Mouse (Mus musculus) erythroblast, embryonic 14.5 days (primary cell): ENCODE results near the gene Spi1.

ENCODE experiments used
- GATA1 ChIP-seq: IDR thresholded peaks from 2 replicates; pipeline ENCODE4 v1.6.1; 2012; ENCODE audit warnings: low read length, inconsistent platforms, mixed read lengths
- TAL1 ChIP-seq: IDR thresholded peaks from 3 replicates; pipeline ENCODE4 v1.6.1; 2012; ENCODE audit warnings: low read length, inconsistent platforms, mixed read lengths

DNA sequence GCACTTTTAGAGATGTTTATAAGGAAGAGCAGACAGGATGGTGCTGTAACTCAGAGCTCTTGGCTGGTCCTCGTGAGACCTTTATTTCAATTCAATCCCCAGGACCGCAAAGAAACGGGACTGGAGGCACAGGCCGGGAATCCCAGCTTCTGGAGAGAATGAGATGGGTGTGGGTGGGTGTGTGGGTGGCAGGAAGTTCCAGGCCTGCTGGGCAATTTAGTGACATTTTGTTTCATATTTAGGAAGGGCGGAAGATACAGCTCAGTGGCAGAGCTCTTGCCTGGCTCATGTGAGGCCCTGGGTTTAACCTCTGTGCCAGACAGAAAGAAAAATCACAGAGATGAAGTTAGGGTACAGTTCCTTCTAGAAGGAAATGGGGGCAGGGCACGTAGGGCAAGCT lies 8.0 kb downstream of the Spi1 start:
- no peak for TF ChIP-seq GATA1
- TF ChIP-seq TAL1 = no peak
